Mouse (Mus musculus): ENCODE results near the gene Eif2b3. TPM values are rescaled to one million over a fixed set of nuclear protein-coding genes. Genes with fewer than 3 reads are reported as not detected.

Eif2b3 gene
- total and polyA plus RNA-seq, 2 experiments from 2014 or later: 13.1 to 56.9 TPM

DNA sequence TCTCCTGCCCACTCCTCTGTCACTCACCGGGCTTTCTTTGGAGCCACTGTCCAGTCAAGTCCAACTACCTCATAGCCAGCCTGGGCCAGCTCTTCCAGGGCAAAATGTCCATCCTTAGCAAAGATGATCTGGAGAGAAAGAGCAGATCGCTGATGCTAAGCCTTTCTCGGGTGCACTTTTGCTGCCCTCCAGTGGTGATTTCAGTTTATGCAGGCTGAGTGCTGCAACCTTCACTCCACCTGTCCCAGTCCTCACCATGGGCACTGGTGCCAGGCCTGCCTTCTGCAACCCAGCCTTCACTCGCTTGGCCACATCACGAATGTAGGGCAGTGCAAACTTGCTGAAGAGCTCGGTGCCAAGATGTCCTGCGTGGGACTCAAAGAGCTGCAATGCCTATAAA lies 27.8 kb upstream of the Eif2b3 start:
- DNase-seq (ENCODE audit: low spot score) (peak; percentile 89), ATAC-seq (peak; percentile 22; the same call in 1 of the 2 replicates)
- H3K9ac ChIP-seq (replicated peaks; ENCODE audit: low read length): no peak overlapping the region
- H3K36me3 ChIP-seq (ENCODE audit: insufficient read depth, low read length): 0 out of 2 replicates have a peak, but pooled peaks cover 6% of the 10 kb centered on the region
- no peaks in the 10 kb centered on the region for H3K27me3 ChIP-seq (ENCODE audit: insufficient read depth, low read length)
- 11% methylated on average over 7 of the region's 7 CpGs for WGBS
- no peak overlapping the region for H3K4me2 ChIP-seq (ENCODE audit: low read depth, low read length)
- peaks cover 16% of the 10 kb centered on the region for H3K4me1 ChIP-seq (ENCODE audit: insufficient read depth, low read length)
- TF ChIP-seq CTCF (IDR thresholded peaks at IDR 0.05; ENCODE audit: low read depth): peak; percentile 96
- no peak overlapping the region for H3K27ac ChIP-seq
- H3K9me3 ChIP-seq (ENCODE audit: low read length): no peaks in the 10 kb centered on the region
- H3K4me3 ChIP-seq (ENCODE audit: low read length): no peak overlapping the region

DNA sequence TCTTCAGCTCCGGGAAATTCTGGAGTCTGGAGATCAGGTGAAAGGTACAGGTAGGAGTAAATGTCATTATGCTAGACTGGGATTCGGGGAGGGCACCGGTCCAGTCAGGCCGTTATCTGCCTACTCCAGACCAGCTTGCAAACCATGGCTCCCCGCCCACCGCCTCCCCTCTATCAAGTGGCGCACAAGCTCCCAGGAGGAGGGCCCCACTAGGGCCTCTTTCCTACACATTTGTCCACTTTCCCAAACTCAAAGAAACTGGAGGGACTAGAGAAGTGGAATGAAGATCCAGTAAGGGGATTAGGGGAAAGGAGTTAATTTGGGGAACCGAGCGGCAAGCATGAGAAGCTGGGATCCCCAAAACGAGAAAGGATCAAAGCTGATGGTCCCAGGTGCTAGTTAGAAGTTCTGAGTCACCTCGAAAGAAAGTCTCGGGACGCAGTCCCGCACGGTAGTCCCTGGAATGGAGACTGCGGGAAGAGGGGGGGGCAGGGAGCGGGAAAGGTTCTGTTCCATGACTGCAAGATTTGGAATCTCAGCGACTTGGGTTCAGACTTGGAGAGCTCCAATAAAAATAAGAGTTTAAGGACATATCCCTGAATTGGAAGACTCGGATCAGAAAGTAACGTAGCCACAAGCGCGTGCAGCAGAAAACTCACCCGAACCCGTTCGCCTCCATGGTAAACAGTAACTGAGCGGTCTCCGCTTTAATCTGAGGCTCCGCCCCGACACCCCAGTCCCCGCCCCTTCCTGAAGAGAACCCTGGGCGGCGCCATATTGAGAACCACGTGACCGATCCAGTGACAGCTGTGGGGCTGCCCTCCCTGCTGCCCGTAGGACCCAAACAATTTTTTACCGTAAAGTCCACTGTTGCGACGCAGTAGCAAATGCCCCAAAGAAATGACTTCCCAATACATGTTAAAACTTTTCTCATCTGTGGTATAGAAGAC lies 25.3 kb upstream of the Eif2b3 start, which contains the start of gene Urod:
Gene Urod, minus strand, starts transcription at position 742 of the 950 bp plus-strand sequence.
- TF ChIP-seq CTCF (IDR thresholded peaks at IDR 0.05; ENCODE audit: low read depth): no peak
- peak within 1 kb of the TSS; percentile 85 for H3K27ac ChIP-seq
- 0 out of 2 replicates have a peak, but pooled peaks cover 6% of the 10 kb centered on the region for H3K36me3 ChIP-seq (ENCODE audit: insufficient read depth, low read length)
- H3K4me2 ChIP-seq (ENCODE audit: low read depth, low read length): peak within 1 kb of the TSS; percentile 91
- no peaks in the 10 kb centered on the region for H3K27me3 ChIP-seq (ENCODE audit: insufficient read depth, low read length)
- peaks cover 17% of the 10 kb centered on the region for H3K4me1 ChIP-seq (ENCODE audit: insufficient read depth, low read length)
- DNase-seq (ENCODE audit: low spot score) (peak; percentile 97), ATAC-seq (peak; percentile 92)
- peak within 1 kb of the TSS; percentile 84 for H3K4me3 ChIP-seq (ENCODE audit: low read length)
- under 1% methylated on average over 38 of the region's 38 CpGs for WGBS
- peak within 1 kb of the TSS; percentile 86 for H3K9ac ChIP-seq (replicated peaks; ENCODE audit: low read length)
- no peaks in the 10 kb centered on the region for H3K9me3 ChIP-seq (ENCODE audit: low read length)

DNA sequence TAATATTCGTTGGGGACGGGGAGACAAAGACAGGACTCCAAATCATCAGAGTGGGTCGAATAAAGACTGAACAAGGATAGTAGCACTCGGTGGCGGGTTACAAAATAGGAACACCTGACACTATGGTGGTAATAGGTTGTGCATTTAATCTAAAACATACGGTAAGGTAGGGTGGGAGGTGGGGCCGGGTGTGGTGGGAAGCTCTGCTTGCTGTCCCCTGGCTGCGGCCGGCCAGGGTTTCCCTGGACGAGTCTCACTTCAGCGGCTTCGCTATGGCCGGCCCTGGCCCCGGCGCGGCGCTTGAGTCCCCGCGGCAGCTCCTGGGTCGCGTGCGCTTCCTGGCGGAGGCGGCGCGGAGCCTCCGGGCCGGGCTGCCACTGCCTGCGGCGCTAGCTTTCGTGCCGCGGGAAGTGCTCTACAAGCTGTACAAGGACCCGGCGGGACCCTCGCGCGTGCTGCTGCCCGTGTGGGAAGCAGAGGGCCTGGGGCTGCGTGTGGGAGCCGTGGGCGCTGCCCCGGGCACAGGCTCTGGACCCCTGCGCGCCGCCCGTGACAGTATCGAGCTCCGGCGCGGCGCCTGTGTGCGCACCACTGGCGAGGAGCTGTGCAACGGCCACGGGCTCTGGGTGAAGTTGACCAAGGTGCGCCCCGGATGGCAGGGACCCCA lies 23.9 kb upstream of the Eif2b3 start, which contains the start of gene Hectd3:
Gene Hectd3, plus strand, starts transcription at position 187 of the 667 bp plus-strand sequence.
- no peak for TF ChIP-seq CTCF (IDR thresholded peaks at IDR 0.05; ENCODE audit: low read depth)
- under 1% methylated on average over 58 of the region's 58 CpGs for WGBS
- H3K36me3 ChIP-seq (ENCODE audit: insufficient read depth, low read length): peaks cover 8% of the 10 kb centered on the region; the same call in 1 of the 2 replicates

DNA sequence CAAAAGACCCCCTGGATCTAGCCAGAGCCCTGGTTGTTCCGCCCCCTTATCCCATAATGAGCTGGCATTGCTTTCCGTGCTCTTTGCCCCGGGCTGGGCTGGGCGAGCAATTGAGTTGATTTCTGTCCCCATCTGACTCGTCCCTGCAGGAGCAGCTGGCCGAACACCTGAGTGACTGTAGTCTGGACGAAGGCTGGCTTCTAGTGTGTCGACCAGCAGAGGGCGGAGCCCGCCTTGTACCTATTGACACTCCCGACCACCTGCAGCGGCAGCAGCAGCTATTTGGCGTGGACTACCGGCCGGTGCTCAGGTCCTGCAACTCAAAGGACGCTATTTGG lies 23.4 kb upstream of the Eif2b3 start:
- Histone ChIP-seq H3K9me3 (ENCODE audit: low read length) (no peaks in the 10 kb centered on the region), H3K27me3 (ENCODE audit: insufficient read depth, low read length) (no peaks in the 10 kb centered on the region), H3K27ac (peak overlapping the region; percentile 85), H3K36me3 (ENCODE audit: insufficient read depth, low read length) (peaks cover 13% of the 10 kb centered on the region; the same call in 1 of the 2 replicates), H3K4me1 (ENCODE audit: insufficient read depth, low read length) (peaks cover 17% of the 10 kb centered on the region), H3K4me3 (ENCODE audit: low read length) (peak overlapping the region; percentile 84), H3K4me2 (ENCODE audit: low read depth, low read length) (peak overlapping the region; percentile 91), H3K9ac (replicated peaks; ENCODE audit: low read length) (peak overlapping the region; percentile 86)
- DNase-seq (ENCODE audit: low spot score) (peak; percentile 78), ATAC-seq (peak; percentile 30)
- TF ChIP-seq CTCF (IDR thresholded peaks at IDR 0.05; ENCODE audit: low read depth): peak; percentile 67
- under 1% methylated on average over 16 of the region's 16 CpGs for WGBS

More for the DNA sequence above, 23.9 kb upstream of the Eif2b3 start, which contains the start of gene Hectd3:
- no peaks in the 10 kb centered on the region for H3K27me3 ChIP-seq (ENCODE audit: insufficient read depth, low read length)
- H3K9me3 ChIP-seq (ENCODE audit: low read length): no peaks in the 10 kb centered on the region
- H3K4me1 ChIP-seq (ENCODE audit: insufficient read depth, low read length): peaks cover 17% of the 10 kb centered on the region
- peak within 1 kb of the TSS; percentile 86 for H3K9ac ChIP-seq (replicated peaks; ENCODE audit: low read length)
- DNase-seq (ENCODE audit: low spot score): peak; percentile 78
- ATAC-seq: peak; percentile 43
- peak within 1 kb of the TSS; percentile 91 for H3K4me2 ChIP-seq (ENCODE audit: low read depth, low read length)
- peak within 1 kb of the TSS; percentile 84 for H3K4me3 ChIP-seq (ENCODE audit: low read length)
- peak within 1 kb of the TSS; percentile 85 for H3K27ac ChIP-seq

GRCm38 (mm10) chr4:116999513-117000154 lies 19.6 kb upstream of the Eif2b3 start:
- Histone ChIP-seq H3K36me3 (ENCODE audit: insufficient read depth, low read length) (peaks cover 46% of the 10 kb centered on the region; the same call in 1 of the 2 replicates), H3K4me1 (ENCODE audit: insufficient read depth, low read length) (peaks cover 9% of the 10 kb centered on the region), H3K27me3 (ENCODE audit: insufficient read depth, low read length) (no peaks in the 10 kb centered on the region), H3K4me3 (ENCODE audit: low read length) (no peak overlapping the region), H3K9ac (replicated peaks; ENCODE audit: low read length) (no peak overlapping the region), H3K4me2 (ENCODE audit: low read depth, low read length) (no peak overlapping the region), H3K9me3 (ENCODE audit: low read length) (no peaks in the 10 kb centered on the region), H3K27ac (no peak overlapping the region)
- ATAC-seq: no peak
- TF ChIP-seq CTCF (IDR thresholded peaks at IDR 0.05; ENCODE audit: low read depth): no peak
- DNase-seq (ENCODE audit: low spot score): no peak
- 94% methylated on average over 17 of the region's 17 CpGs for WGBS

DNA sequence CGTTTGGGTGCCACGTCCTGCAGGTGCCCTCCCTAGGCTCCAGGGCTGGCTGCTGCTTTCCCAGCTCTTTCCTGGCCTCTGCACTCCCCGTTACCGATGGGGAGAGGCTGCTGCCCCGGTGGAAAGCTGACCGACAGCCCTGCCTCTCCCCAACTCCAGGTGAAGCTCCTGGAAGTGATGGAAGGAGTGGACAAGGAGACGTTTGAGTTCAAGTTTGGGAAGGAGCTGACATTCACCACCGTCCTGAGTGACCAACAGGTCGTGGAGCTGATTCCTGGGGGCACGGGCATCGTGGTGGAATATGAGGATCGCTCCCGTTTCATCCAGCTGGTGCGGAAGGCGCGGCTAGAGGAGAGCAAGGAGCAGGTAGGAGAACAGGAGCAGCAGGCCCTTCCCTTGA lies 17.2 kb upstream of the Eif2b3 start:
- no peaks in the 10 kb centered on the region for H3K27me3 ChIP-seq (ENCODE audit: insufficient read depth, low read length)
- no peak for TF ChIP-seq CTCF (IDR thresholded peaks at IDR 0.05; ENCODE audit: low read depth)

More for the DNA sequence above, 17.2 kb upstream of the Eif2b3 start:
- no peaks in the 10 kb centered on the region for H3K9me3 ChIP-seq (ENCODE audit: low read length)
- no peak for DNase-seq (ENCODE audit: low spot score)
- no peaks in the 10 kb centered on the region for H3K4me1 ChIP-seq (ENCODE audit: insufficient read depth, low read length)
- H3K36me3 ChIP-seq (ENCODE audit: insufficient read depth, low read length): peaks cover 47% of the 10 kb centered on the region; the same call in 1 of the 2 replicates
- WGBS: 90% methylated on average over 16 of the region's 16 CpGs
- ATAC-seq: no peak
- no peak overlapping the region for H3K4me3 ChIP-seq (ENCODE audit: low read length)
- no peak overlapping the region for H3K27ac ChIP-seq
- no peak overlapping the region for H3K4me2 ChIP-seq (ENCODE audit: low read depth, low read length)
- H3K9ac ChIP-seq (replicated peaks; ENCODE audit: low read length): no peak overlapping the region
